Mouse (Mus musculus): ENCODE data around the gene Klhdc3. TPM values are rescaled to one million over a fixed set of nuclear protein-coding genes. Genes with fewer than 3 reads are reported as not detected.

Klhdc3 gene
- total and polyA plus RNA-seq, 3 experiments: 19.5 to 126 (median 72.3) TPM

Other genes with a start within 250 kb of the Klhdc3 start
Only the 20 nearest of the 21 such genes appear.
- gene Ttbk1, start 193.2 kb downstream of the Klhdc3 start, total RNA-seq (2012; rRNA removed): 0.04 and 0.08 TPM in 2 replicates
- not detected in 2 replicates for gene Ttbk1, start 193.2 kb downstream of the Klhdc3 start, total RNA-seq (2014; rRNA removed)
- gene Ttbk1, start 193.2 kb downstream of the Klhdc3 start, polyA plus RNA-seq (2012; ENCODE audit: insufficient read length, low read depth): not detected in 2 replicates
- 18.5 and 19.9 TPM in 2 replicates for gene Dnph1, start 184.2 kb downstream of the Klhdc3 start, total RNA-seq (2012; rRNA removed)
- 27.3 and 30.2 TPM in 2 replicates for gene Dnph1, start 184.2 kb downstream of the Klhdc3 start, total RNA-seq (2014; rRNA removed)
- gene Dnph1, start 184.2 kb downstream of the Klhdc3 start, polyA plus RNA-seq (2012; ENCODE audit: insufficient read length, low read depth): 27.2 and 28.4 TPM in 2 replicates
- 0.08 TPM in 2 replicates for gene Cul9, start 134.5 kb downstream of the Klhdc3 start, total RNA-seq (2012; rRNA removed)
- gene Cul9, start 134.5 kb downstream of the Klhdc3 start, total RNA-seq (2014; rRNA removed): 0.05 TPM in 1 of 2 replicates, not detected in the other
- gene Cul9, start 134.5 kb downstream of the Klhdc3 start, polyA plus RNA-seq (2012; ENCODE audit: insufficient read length, low read depth): 0.27 and 0.65 TPM in 2 replicates
- 38.2 and 48.1 TPM in 2 replicates for gene Srf, start 124.7 kb downstream of the Klhdc3 start, total RNA-seq (2012; rRNA removed)
- 40.8 and 54.5 TPM in 2 replicates for gene Srf, start 124.7 kb downstream of the Klhdc3 start, total RNA-seq (2014; rRNA removed)
- 60.1 and 81.6 TPM in 2 replicates for gene Srf, start 124.7 kb downstream of the Klhdc3 start, polyA plus RNA-seq (2012; ENCODE audit: insufficient read length, low read depth)
- gene Ptk7, start 51.4 kb downstream of the Klhdc3 start, total RNA-seq (2012; rRNA removed): 2.9 and 4.8 TPM in 2 replicates
- 0.11 and 0.14 TPM in 2 replicates for gene Ptk7, start 51.4 kb downstream of the Klhdc3 start, total RNA-seq (2014; rRNA removed)
- 0.20 and 0.29 TPM in 2 replicates for gene Ptk7, start 51.4 kb downstream of the Klhdc3 start, polyA plus RNA-seq (2012; ENCODE audit: insufficient read length, low read depth)
- gene Klc4, start 34.9 kb downstream of the Klhdc3 start, total RNA-seq (2012; rRNA removed): 7.8 and 10.7 TPM in 2 replicates
- gene Klc4, start 34.9 kb downstream of the Klhdc3 start, total RNA-seq (2014; rRNA removed): 6.6 and 8.3 TPM in 2 replicates
- 6.7 and 7.8 TPM in 2 replicates for gene Klc4, start 34.9 kb downstream of the Klhdc3 start, polyA plus RNA-seq (2012; ENCODE audit: insufficient read length, low read depth)
- gene Mrpl2, start 34.7 kb downstream of the Klhdc3 start, total RNA-seq (2012; rRNA removed): 235 and 238 TPM in 2 replicates
- gene Mrpl2, start 34.7 kb downstream of the Klhdc3 start, total RNA-seq (2014; rRNA removed): 128 and 130 TPM in 2 replicates
- 158 and 201 TPM in 2 replicates for gene Mrpl2, start 34.7 kb downstream of the Klhdc3 start, polyA plus RNA-seq (2012; ENCODE audit: insufficient read length, low read depth)
- gene Cul7, start 30.6 kb downstream of the Klhdc3 start, total RNA-seq (2012; rRNA removed): 76.0 and 82.5 TPM in 2 replicates
- 33.3 and 37.7 TPM in 2 replicates for gene Cul7, start 30.6 kb downstream of the Klhdc3 start, total RNA-seq (2014; rRNA removed)
- gene Cul7, start 30.6 kb downstream of the Klhdc3 start, polyA plus RNA-seq (2012; ENCODE audit: insufficient read length, low read depth): 65.9 and 68.1 TPM in 2 replicates
- gene Rrp36, start 6.6 kb downstream of the Klhdc3 start, total RNA-seq (2012; rRNA removed): 46.1 and 55.0 TPM in 2 replicates
- gene Rrp36, start 6.6 kb downstream of the Klhdc3 start, total RNA-seq (2014; rRNA removed): 53.6 and 55.2 TPM in 2 replicates
- gene Rrp36, start 6.6 kb downstream of the Klhdc3 start, polyA plus RNA-seq (2012; ENCODE audit: insufficient read length, low read depth): 38.1 and 49.3 TPM in 2 replicates
- 94.3 and 106 TPM in 2 replicates for gene Mea1, start 2.1 kb downstream of the Klhdc3 start, total RNA-seq (2012; rRNA removed)
- 68.3 and 73.8 TPM in 2 replicates for gene Mea1, start 2.1 kb downstream of the Klhdc3 start, total RNA-seq (2014; rRNA removed)
- gene Mea1, start 2.1 kb downstream of the Klhdc3 start, polyA plus RNA-seq (2012; ENCODE audit: insufficient read length, low read depth): 86.1 and 110 TPM in 2 replicates
- gene Ppp2r5d, start 24.2 kb upstream of the Klhdc3 start, total RNA-seq (2012; rRNA removed): 57.7 and 63.8 TPM in 2 replicates
- gene Ppp2r5d, start 24.2 kb upstream of the Klhdc3 start, total RNA-seq (2014; rRNA removed): 56.2 and 59.0 TPM in 2 replicates
- gene Ppp2r5d, start 24.2 kb upstream of the Klhdc3 start, polyA plus RNA-seq (2012; ENCODE audit: insufficient read length, low read depth): 70.6 and 75.4 TPM in 2 replicates
- gene Pex6, start 30.5 kb upstream of the Klhdc3 start, total RNA-seq (2012; rRNA removed): 27.8 and 31.8 TPM in 2 replicates
- 13.7 and 14.1 TPM in 2 replicates for gene Pex6, start 30.5 kb upstream of the Klhdc3 start, total RNA-seq (2014; rRNA removed)
- gene Pex6, start 30.5 kb upstream of the Klhdc3 start, polyA plus RNA-seq (2012; ENCODE audit: insufficient read length, low read depth): 23.2 and 26.5 TPM in 2 replicates
- gene Gnmt, start 48.3 kb upstream of the Klhdc3 start, total RNA-seq (2012; rRNA removed): 0.13 and 0.25 TPM in 2 replicates
- gene Gnmt, start 48.3 kb upstream of the Klhdc3 start, total RNA-seq (2014; rRNA removed): 0.38 TPM in 1 of 2 replicates, not detected in the other
- gene Gnmt, start 48.3 kb upstream of the Klhdc3 start, polyA plus RNA-seq (2012; ENCODE audit: insufficient read length, low read depth): 0.71 and 1.2 TPM in 2 replicates
- gene Cnpy3, start 71.3 kb upstream of the Klhdc3 start, total RNA-seq (2012; rRNA removed): 82.5 and 102 TPM in 2 replicates
- 78.6 and 80.4 TPM in 2 replicates for gene Cnpy3, start 71.3 kb upstream of the Klhdc3 start, total RNA-seq (2014; rRNA removed)
- gene Cnpy3, start 71.3 kb upstream of the Klhdc3 start, polyA plus RNA-seq (2012; ENCODE audit: insufficient read length, low read depth): 94.8 and 111 TPM in 2 replicates
- 0.34 and 0.59 TPM in 2 replicates for gene Ptcra, start 82.8 kb upstream of the Klhdc3 start, total RNA-seq (2012; rRNA removed)
- gene Ptcra, start 82.8 kb upstream of the Klhdc3 start, total RNA-seq (2014; rRNA removed): 0.17 TPM in 1 of 2 replicates, not detected in the other
- 0.56 and 0.71 TPM in 2 replicates for gene Ptcra, start 82.8 kb upstream of the Klhdc3 start, polyA plus RNA-seq (2012; ENCODE audit: insufficient read length, low read depth)
- 47.0 and 65.8 TPM in 2 replicates for gene 2310039H08Rik, start 91.7 kb upstream of the Klhdc3 start, total RNA-seq (2012; rRNA removed)
- gene 2310039H08Rik, start 91.7 kb upstream of the Klhdc3 start, total RNA-seq (2014; rRNA removed): 52.5 and 79.3 TPM in 2 replicates
- gene 2310039H08Rik, start 91.7 kb upstream of the Klhdc3 start, polyA plus RNA-seq (2012; ENCODE audit: insufficient read length, low read depth): 28.1 and 33.3 TPM in 2 replicates
- 160 and 202 TPM in 2 replicates for gene Rpl7l1, start 101.8 kb upstream of the Klhdc3 start, total RNA-seq (2012; rRNA removed)
- gene Rpl7l1, start 101.8 kb upstream of the Klhdc3 start, total RNA-seq (2014; rRNA removed): 261 and 301 TPM in 2 replicates
- gene Rpl7l1, start 101.8 kb upstream of the Klhdc3 start, polyA plus RNA-seq (2012; ENCODE audit: insufficient read length, low read depth): 296 and 383 TPM in 2 replicates
- gene Bicral, start 177.6 kb upstream of the Klhdc3 start, total RNA-seq (2012; rRNA removed): 7.1 and 7.4 TPM in 2 replicates
- 2.4 and 3.0 TPM in 2 replicates for gene Bicral, start 177.6 kb upstream of the Klhdc3 start, total RNA-seq (2014; rRNA removed)
- 5.0 and 5.9 TPM in 2 replicates for gene Bicral, start 177.6 kb upstream of the Klhdc3 start, polyA plus RNA-seq (2012; ENCODE audit: insufficient read length, low read depth)
- 27.8 and 32.8 TPM in 2 replicates for gene Tbcc, start 209.8 kb upstream of the Klhdc3 start, total RNA-seq (2012; rRNA removed)
- 19.4 and 21.6 TPM in 2 replicates for gene Tbcc, start 209.8 kb upstream of the Klhdc3 start, total RNA-seq (2014; rRNA removed)
- gene Tbcc, start 209.8 kb upstream of the Klhdc3 start, polyA plus RNA-seq (2012; ENCODE audit: insufficient read length, low read depth): 15.1 and 16.4 TPM in 2 replicates
- gene Prph2, start 229.5 kb upstream of the Klhdc3 start, total RNA-seq (2012; rRNA removed): not detected in 2 replicates
- not detected in 2 replicates for gene Prph2, start 229.5 kb upstream of the Klhdc3 start, total RNA-seq (2014; rRNA removed)
- not detected in 2 replicates for gene Prph2, start 229.5 kb upstream of the Klhdc3 start, polyA plus RNA-seq (2012; ENCODE audit: insufficient read length, low read depth)

Measured in CH12.LX (cell line).